Mouse (Mus musculus): ENCODE data around the gene Pctp.

DNA sequence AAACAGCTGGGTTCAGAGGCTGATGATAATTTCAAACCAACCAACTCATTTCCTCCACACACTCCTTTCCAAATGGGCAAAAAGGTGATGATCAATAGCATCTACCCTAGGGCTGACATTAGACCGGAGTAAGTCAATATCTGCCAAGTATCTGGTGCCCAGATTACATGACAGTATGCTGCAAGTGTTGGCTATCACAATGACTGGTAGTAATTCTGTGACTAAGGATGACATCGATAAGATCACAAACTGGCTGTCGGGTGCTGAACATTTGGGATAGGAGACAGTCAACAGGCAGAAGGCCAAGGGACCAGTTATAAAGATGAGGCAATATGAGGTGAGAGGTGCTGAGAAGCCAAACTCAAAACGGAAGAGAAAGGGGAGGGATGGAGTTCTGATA lies 2.0 kb downstream of the Pctp start:
- TF ChIP-seq CTCF (IDR thresholded peaks at IDR 0.05; ENCODE audit: insufficient read depth, low read depth, low read length), result no peak
- TF ChIP-seq POLR2A (IDR thresholded peaks at IDR 0.05; ENCODE audit: insufficient read depth, low read depth, low read length), result no peak

Measured in olfactory bulb, adult 2 months (tissue).